Mouse (Mus musculus) intestine, postnatal 0 days (tissue): ENCODE measurements at regions not wholly inside any gene's neighbourhood (a gene's known extent, or its start where the extent isn't known, plus 50 kb on each side); places are given as distances from the start of the nearest gene placed in this dataset.

Experiments
- ATAC-seq: fragments of 200-750 bp; cut with Nextera tagmentation; 2 replicates; pipeline ENCODE4 v1.8.0; 2017; ENCODE audit warnings: mild to moderate bottlenecking, moderate TSS enrichment, moderate library complexity
- H3K27ac ChIP-seq: fragments of 300-500 bp; sonication (generic); 2 replicates; pipeline ENCODE4 v1.5.1; 2014; ENCODE audit warnings: mild to moderate bottlenecking, low read depth, low read length, moderate library complexity
- H3K27me3 ChIP-seq: fragments of 300-500 bp; sonication (generic); replicated peaks from 2 replicates; pipeline ENCODE4 v1.6.1; 2014; ENCODE audit warnings: low read length, mixed read lengths; ENCODE audit not compliant: control insufficient read depth, insufficient read depth
- H3K36me3 ChIP-seq: fragments of 300-500 bp; sonication (generic); 2 replicates; pipeline ENCODE4 v1.6.1; 2014; ENCODE audit warnings: mild to moderate bottlenecking, moderate library complexity; ENCODE audit not compliant: control insufficient read depth, insufficient read depth
- H3K4me1 ChIP-seq: fragments of 300-500 bp; sonication (generic); replicated peaks from 2 replicates; pipeline ENCODE4 v1.6.1; 2014; ENCODE audit warnings: antibody characterized with exemption, low read length, mixed read lengths; ENCODE audit not compliant: control insufficient read depth, insufficient read depth
- H3K4me2 ChIP-seq: fragments of 300-500 bp; sonication (generic); replicated peaks from 2 replicates; pipeline ENCODE4 v1.6.1; 2014; ENCODE audit warnings: low read depth, mild to moderate bottlenecking, moderate library complexity
- H3K4me3 ChIP-seq: fragments of 300-500 bp; sonication (generic); 2 replicates; pipeline ENCODE4 v1.5.1; 2014; ENCODE audit warnings: low read depth, low read length
- H3K9ac ChIP-seq: fragments of 300-500 bp; sonication (generic); 2 replicates; pipeline ENCODE4 v1.6.1; 2014; ENCODE audit warnings: mild to moderate bottlenecking, low read depth, low read length
- H3K9me3 ChIP-seq: fragments of 300-500 bp; sonication (generic); 2 replicates; pipeline ENCODE4 v1.6.1; 2016; ENCODE audit warnings: mixed run types; ENCODE audit not compliant: control insufficient read depth
- CTCF ChIP-seq: sonication (generic); IDR thresholded peaks from 2 replicates; pipeline ENCODE4 v1.5.1; 2016; ENCODE audit warnings: low read depth, mild to moderate bottlenecking, control low read depth, antibody characterized with exemption, moderate library complexity
- WGBS: fragments of 180-500 bp; shearing (Covaris S2); extraction: QIAGEN DNeasy Blood & Tissue Kit; methylation state at CpG from one replicate; pipeline ENCODE4 v1.1.7; 2014; 5-methylcytosine and 5-hydroxymethylcytosine counted together

DNA sequence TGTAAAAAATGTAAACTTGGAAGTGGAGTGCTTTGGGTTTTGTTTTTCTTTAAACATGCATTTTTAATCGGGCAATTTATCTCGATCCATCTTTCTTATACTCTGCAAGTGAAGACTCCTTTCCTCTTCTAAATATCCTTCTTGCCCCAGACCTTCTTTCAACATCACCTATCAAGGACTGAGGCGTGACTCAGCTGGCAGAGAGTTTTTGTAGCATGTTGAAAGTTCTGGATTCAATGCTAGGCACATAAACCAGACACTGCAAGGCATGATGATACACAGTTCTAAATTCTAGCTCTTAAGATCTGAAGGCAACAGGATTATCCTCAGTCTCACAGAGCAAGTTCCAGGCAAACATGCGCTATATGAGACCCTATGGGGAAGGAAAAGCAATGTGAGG lies 88.1 kb upstream of the Akirin2 start:
- WGBS, result 86% methylated on average over 4 of the region's 4 CpGs
- no peak overlapping the region for H3K27ac ChIP-seq
- no peak for TF ChIP-seq CTCF
- H3K27me3 ChIP-seq, result no peaks in the 10 kb centered on the region
- no peaks in the 10 kb centered on the region for H3K9me3 ChIP-seq
- no peak overlapping the region for H3K9ac ChIP-seq
- H3K4me2 ChIP-seq, result no peak overlapping the region
- no peaks in the 10 kb centered on the region for H3K36me3 ChIP-seq
- ATAC-seq, result no peak
- H3K4me1 ChIP-seq, result no peaks in the 10 kb centered on the region
- H3K4me3 ChIP-seq, result no peak overlapping the region

DNA sequence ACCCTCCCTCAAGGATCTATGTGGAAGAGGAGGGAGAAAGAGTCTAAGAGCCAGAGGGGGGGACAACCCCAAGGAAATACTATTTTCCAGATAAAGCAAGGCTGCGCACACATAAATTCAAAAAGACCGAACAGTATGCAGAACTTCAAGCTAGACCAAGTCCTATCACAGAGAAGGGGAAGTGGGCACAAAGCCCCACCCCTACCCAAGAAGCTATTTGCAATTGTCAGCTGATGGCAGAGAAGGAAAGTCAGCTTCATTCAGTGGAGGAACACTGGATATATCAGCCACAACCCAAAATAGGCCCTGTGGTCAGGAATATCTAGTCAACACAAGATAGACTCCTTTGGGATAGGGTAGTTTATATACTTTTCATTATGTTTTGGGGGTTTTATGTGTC lies 84.9 kb upstream of the Akirin2 start:
- H3K9me3 ChIP-seq, result no peaks in the 10 kb centered on the region
- WGBS, result 97% methylated on average over 2 of the region's 2 CpGs
- H3K9ac ChIP-seq, result no peak overlapping the region
- no peak overlapping the region for H3K4me3 ChIP-seq
- no peak overlapping the region for H3K27ac ChIP-seq
- H3K4me2 ChIP-seq, result no peak overlapping the region
- no peak for TF ChIP-seq CTCF
- no peaks in the 10 kb centered on the region for H3K4me1 ChIP-seq
- ATAC-seq, result no peak
- H3K36me3 ChIP-seq, result no peaks in the 10 kb centered on the region
- no peaks in the 10 kb centered on the region for H3K27me3 ChIP-seq

- Histone ChIP-seq H3K9me3 (no peaks in the 10 kb centered on the region), H3K4me1 (no peaks in the 10 kb centered on the region), H3K36me3 (no peaks in the 10 kb centered on the region), H3K27me3 (no peaks in the 10 kb centered on the region), H3K4me2 (no peak overlapping the region), H3K9ac (no peak overlapping the region), H3K4me3 (no peak overlapping the region), H3K27ac (no peak overlapping the region)
- no peak for ATAC-seq
- TF ChIP-seq CTCF, result no peak
- 76% methylated on average over 3 of the region's 3 CpGs for WGBS
These were observed 84.4 kb upstream of the Akirin2 start for GRCm38 (mm10) chr4:34466309-34466708.

GRCm38 (mm10) chr4:34468096-34468495 lies 82.6 kb upstream of the Akirin2 start:
- Histone ChIP-seq H3K36me3 (no peaks in the 10 kb centered on the region), H3K4me3 (no peak overlapping the region), H3K9me3 (no peaks in the 10 kb centered on the region), H3K27ac (no peak overlapping the region), H3K27me3 (no peaks in the 10 kb centered on the region), H3K4me1 (no peaks in the 10 kb centered on the region), H3K9ac (no peak overlapping the region), H3K4me2 (no peak overlapping the region)
- no peak for ATAC-seq
- no peak for TF ChIP-seq CTCF
- WGBS, result 53% methylated on average over 9 of the region's 9 CpGs

- Histone ChIP-seq H3K9me3 (no peaks in the 10 kb centered on the region), H3K4me3 (no peak overlapping the region), H3K9ac (no peak overlapping the region), H3K27ac (no peak overlapping the region), H3K4me1 (no peaks in the 10 kb centered on the region), H3K36me3 (no peaks in the 10 kb centered on the region), H3K27me3 (no peaks in the 10 kb centered on the region), H3K4me2 (no peak overlapping the region)
- ATAC-seq, result no peak
- TF ChIP-seq CTCF, result no peak
- 76% methylated on average over 5 of the region's 5 CpGs for WGBS
These were observed 74.8 kb upstream of the Akirin2 start for GRCm38 (mm10) chr4:34475792-34476448.

GRCm38 (mm10) chr4:34484273-34484672 lies 66.5 kb upstream of the Akirin2 start:
- no peaks in the 10 kb centered on the region for H3K36me3 ChIP-seq
- ATAC-seq, result no peak
- no peak overlapping the region for H3K4me3 ChIP-seq
- H3K4me2 ChIP-seq, result no peak overlapping the region
- TF ChIP-seq CTCF, result no peak
- no peaks in the 10 kb centered on the region for H3K4me1 ChIP-seq
- H3K9me3 ChIP-seq, result no peaks in the 10 kb centered on the region
- H3K27me3 ChIP-seq, result no peaks in the 10 kb centered on the region
- H3K9ac ChIP-seq, result no peak overlapping the region
- no peak overlapping the region for H3K27ac ChIP-seq
- whole genome bisulfite sequencing, result 46% methylated on average over 1 of the region's 1 CpGs

DNA sequence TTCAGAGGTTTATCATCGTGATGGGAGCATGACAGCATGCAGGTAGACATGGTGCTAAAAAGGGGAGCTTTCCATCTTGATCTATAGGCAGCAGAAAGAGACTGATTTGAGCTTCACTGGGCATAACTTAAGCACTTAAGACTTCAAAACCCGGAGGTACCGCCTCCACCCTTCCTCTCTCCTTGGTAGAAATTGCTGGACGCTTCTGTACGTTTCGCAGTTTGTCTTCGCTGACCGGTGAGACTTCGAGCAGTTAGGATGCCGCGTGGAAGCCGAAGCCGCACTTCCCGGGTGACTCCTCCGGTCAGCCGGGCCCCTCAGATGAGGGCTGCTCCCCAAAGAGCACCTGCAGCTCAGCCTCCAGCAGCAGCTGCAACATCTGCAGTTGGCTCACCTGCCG lies 65.2 kb upstream of the Akirin2 start:
- TF ChIP-seq CTCF, result no peak
- no peak overlapping the region for H3K4me3 ChIP-seq
- ATAC-seq, result no peak
- H3K9ac ChIP-seq, result no peak overlapping the region
- no peaks in the 10 kb centered on the region for H3K9me3 ChIP-seq
- H3K4me2 ChIP-seq, result no peak overlapping the region
- WGBS, result 81% methylated on average over 17 of the region's 17 CpGs
- no peak overlapping the region for H3K27ac ChIP-seq
- no peaks in the 10 kb centered on the region for H3K36me3 ChIP-seq
- no peaks in the 10 kb centered on the region for H3K27me3 ChIP-seq
- no peaks in the 10 kb centered on the region for H3K4me1 ChIP-seq
